Mouse (Mus musculus) brain, embryonic 18.5 days (tissue): Measurements from ENCODE around the gene Ttll5.

Experiments
- DNase-seq: peaks from one replicate; pipeline ENCODE4 v3.0.0-alpha.2; 2012; ENCODE audit warnings: low read depth, low spot score

Gene Ttll5

GRCm38 (mm10) chr12:85839371-85840000 lies 15.0 kb downstream of the Ttll5 start:
- no peak for DNase-seq

- DNase-seq, result no peak
Measured at GRCm38 (mm10) chr12:85848164-85848958, 23.9 kb downstream of the Ttll5 start.

GRCm38 (mm10) chr12:85850661-85851060 lies 26.2 kb downstream of the Ttll5 start:
- no peak for DNase-seq

- no peak for DNase-seq
Measured at GRCm38 (mm10) chr12:85853836-85854235, 29.4 kb downstream of the Ttll5 start.

DNA sequence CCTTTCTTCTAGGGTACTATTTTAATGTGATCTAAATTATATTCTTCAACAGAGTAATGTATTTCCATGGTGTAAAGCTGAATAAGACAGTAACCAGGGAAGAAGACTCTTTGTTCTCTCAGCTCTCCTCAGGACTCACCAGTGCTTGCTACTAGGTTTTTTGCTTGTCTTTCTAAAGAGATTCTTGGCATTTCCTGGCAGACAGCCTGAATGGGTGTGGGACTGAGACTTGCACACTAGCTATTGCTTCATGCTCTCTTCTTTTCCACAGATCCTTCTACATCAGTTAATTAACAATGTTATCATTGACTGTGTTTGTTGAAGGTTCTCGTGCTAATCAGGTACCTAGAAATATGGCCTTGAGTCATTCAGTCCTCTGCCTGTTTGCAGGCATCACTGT lies 29.8 kb downstream of the Ttll5 start:
- no peak for DNase-seq

GRCm38 (mm10) chr12:85857300-85857699 lies 32.8 kb downstream of the Ttll5 start:
- no peak for DNase-seq

- no peak for DNase-seq
Measured at GRCm38 (mm10) chr12:85859111-85859510, 34.7 kb downstream of the Ttll5 start.

GRCm38 (mm10) chr12:85859511-85860189 lies 35.2 kb downstream of the Ttll5 start:
- no peak for DNase-seq

DNA sequence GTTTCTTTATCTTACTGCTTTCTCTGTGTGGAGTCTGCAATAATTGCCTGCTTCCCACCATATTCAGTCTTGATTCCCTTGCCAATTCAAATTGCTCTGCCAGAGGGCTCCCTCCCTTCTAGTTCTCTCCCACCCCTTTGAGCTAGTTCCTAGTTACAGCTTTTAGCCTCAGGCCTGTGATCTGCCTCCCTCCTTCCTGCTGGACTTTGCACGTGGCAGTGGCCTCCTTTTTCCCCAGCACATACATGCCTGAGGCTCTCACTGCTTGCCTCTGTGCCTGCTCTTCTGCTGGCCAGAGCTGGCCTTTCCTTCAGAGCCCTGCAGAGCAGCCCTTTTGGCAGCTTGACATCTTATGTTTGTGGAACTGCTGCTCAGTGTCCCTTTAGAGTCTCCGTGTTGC lies 38.1 kb downstream of the Ttll5 start:
- no peak for DNase-seq

- no peak for DNase-seq
Measured at GRCm38 (mm10) chr12:85865526-85865925, 41.1 kb downstream of the Ttll5 start.

DNA sequence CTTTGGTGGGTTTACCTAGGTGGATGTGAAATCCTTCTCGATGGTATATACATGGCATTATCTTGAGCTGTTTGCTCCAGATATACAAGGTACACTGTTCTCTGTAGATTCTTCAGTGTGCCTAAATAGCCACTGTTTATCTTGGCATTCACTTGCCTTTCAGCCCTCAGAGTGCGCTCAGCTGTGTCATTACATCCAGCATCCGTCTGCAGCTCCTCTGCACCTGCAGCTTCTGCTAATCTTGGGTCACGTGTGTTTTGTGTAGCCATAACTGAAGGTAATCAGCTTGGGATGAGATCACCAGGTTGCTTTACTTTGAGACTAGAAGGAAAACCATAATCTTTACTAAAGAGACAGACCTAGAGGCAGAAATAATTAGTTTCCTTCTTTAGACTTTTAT lies 42.2 kb downstream of the Ttll5 start:
- DNase-seq, result no peak

- no peak for DNase-seq
Measured at GRCm38 (mm10) chr12:85867125-85867524, 42.7 kb downstream of the Ttll5 start.

- DNase-seq, result no peak
Measured at GRCm38 (mm10) chr12:85869423-85869822, 45.0 kb downstream of the Ttll5 start.

DNA sequence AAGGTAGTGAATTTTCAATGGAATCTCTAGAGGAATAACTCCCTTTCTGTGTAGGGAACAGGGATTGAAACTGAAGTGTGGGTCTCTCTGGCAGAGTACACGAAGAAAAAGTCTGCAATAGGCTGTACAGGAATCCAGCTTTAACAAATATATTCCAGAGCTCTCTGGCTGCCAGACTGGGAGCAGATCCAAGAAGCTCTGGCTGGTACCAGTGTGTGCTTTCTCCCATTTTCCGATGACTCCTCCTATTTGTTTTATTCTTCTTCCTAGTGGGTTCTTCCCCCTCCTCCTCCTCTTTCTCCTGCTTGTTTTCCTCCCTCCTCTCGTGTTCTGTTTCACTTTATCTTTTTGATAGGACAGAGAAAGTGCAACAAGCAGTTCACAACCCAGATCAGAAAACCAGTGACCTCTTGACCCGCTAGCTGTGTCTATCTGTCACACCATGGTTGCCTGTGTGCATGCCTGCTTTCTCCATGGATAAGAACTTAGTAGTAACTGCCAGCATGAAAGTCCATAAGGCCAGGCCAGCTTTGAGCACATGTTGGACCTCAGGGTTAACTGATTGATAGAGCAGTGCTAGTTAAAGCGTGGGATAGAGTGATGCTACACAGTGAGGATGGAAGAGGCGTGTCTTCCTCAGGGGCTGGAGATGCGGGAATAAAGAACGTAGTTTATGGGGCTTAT lies 55.3 kb downstream of the Ttll5 start:
- DNase-seq, result no peak

DNA sequence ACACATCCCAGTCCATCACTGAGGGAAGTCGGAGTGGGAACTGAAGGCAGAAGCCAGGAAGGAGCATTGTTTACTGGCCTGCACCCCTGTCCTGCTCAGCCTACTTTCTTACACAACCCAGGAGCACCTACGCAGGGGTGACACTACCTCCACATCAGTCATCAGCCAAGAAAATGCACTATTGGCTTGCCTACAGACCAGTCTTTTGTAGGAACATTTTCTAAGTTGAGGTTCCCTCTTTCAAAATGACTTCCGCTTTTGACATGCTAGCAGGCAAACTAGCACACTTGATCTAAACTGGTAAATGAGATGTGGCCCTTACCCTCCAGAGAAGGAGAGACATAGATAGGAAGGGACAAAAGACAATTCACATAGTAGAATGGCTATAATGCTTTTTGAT lies 60.6 kb downstream of the Ttll5 start:
- DNase-seq, result no peak

DNA sequence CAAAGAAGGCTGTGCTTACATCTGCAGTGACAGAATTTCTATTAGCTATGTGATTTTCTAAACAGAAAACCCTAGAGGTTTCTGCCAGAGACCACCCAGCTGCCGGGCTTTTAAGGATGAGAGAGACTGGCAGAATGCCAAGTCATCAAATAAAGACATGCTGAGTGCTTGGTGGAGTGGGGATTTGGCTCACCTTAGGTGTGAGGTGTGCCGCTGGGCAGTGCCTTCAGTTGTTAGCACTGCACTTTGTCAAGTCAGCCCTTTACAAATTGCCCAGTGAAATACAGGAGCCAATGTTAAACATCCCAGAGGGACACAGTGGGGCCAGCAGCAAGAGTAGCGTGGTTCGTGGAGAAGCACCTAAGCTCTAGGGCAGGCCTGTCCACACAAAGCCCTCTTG lies 65.6 kb downstream of the Ttll5 start:
- no peak for DNase-seq

DNA sequence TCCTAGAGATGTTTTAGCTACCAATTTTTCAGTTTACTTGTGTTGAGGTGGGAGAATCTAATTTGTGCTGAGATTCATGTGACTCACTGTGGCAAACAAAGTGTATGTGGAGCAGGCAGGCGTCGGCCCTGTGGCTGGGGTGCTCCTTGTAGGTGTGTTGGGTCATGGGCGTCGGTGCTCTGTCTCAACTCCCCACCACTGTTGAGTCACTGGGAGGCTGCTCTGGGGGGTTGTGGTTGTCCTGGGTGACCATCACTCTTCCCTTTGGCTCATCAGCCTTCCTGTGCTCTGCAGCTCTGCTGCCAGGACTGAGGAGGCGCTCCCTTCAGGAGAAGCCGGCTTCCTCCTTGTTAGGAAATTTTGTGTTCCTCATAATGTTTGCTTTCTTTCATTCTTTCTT lies 79.5 kb downstream of the Ttll5 start:
- DNase-seq, result no peak

DNA sequence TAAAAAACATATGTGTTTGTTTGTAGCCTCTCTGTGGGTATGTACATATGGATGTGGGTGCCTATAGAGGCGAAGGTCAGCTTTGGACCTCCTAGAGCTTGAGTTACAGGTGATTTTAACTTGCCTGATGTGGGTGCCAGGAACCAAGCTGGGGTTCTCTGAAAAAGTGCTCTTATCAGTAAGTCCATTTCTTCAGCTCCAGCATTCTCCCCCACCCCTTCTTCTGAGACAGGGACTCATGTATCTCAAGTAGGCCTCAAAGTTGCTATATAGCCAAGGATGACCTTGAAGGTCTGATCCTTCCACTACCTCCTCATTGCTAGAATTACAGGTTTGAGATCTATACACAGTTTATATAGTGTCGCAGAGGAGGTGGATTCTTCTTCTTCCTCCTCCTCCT lies 81.2 kb downstream of the Ttll5 start:
- no peak for DNase-seq

- DNase-seq, result no peak
Measured at GRCm38 (mm10) chr12:85907896-85908295, 83.4 kb downstream of the Ttll5 start.

- no peak for DNase-seq
Measured at GRCm38 (mm10) chr12:85910811-85911210, 86.4 kb downstream of the Ttll5 start.

DNA sequence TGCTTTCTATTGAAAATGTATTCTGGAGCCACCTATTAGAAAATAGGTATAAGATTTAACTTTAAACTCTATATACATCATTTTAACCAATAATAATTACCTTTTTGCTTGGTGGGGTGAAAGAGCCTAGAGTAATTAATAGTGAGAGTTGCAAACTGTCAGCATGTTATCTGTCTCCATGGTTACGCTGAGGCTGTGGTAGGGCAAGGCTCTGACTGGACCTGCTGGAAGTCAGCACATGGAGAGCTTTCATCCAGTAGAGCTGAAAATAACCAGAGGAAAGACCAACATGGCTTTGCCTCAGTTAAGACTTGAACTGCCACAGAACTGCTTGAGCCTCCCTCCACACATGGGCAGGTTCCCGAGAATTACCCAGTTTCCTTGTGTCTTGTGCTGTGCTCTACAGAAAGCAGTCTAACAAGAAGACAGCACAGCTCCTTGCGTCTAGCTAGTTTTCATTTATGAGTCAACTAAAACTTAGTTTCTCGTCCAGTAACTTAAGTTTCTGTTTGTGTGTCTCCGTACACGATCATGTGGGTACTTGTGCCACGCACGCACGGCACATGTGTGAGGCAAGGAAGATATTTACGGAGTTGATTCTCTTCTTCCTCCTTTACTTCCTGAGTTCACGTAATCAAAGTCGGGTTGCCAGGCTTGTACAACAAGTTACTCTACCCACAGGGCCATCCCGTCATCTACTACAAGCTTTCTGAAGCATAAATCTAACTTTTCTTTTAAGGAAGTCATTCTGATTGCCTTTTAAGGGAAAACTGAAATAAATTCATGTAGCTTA lies 88.4 kb downstream of the Ttll5 start:
- no peak for DNase-seq
